Mouse (Mus musculus) ES-Bruce4 (cell line): ENCODE measurements around the gene Tspan11. TPM values are rescaled to one million over a fixed set of nuclear protein-coding genes. Genes with fewer than 3 reads are reported as not detected.

Experiments
- H3K27ac ChIP-seq: 2 replicates; pipeline ENCODE4 v1.5.1; 2012; ENCODE audit warnings: low read length, inconsistent platforms; ENCODE audit not compliant: insufficient read depth
- H3K27me3 ChIP-seq: 2 replicates; pipeline ENCODE4 v1.6.1; 2012; ENCODE audit warnings: mild to moderate bottlenecking, low read length, inconsistent platforms; ENCODE audit not compliant: control insufficient read depth, poor library complexity, insufficient read depth, severe bottlenecking
- H3K36me3 ChIP-seq: 2 replicates; pipeline ENCODE4 v1.6.1; 2012; ENCODE audit warnings: inconsistent platforms, mild to moderate bottlenecking, low read length, moderate library complexity; ENCODE audit not compliant: control insufficient read depth, poor library complexity, insufficient read depth, severe bottlenecking
- H3K4me1 ChIP-seq: one replicate; pipeline ENCODE4 v1.8.1; 2011; ENCODE audit warnings: low read length; ENCODE audit not compliant: control insufficient read depth, insufficient read depth
- H3K4me3 ChIP-seq: 2 replicates; pipeline ENCODE4 v1.5.1; 2011; ENCODE audit warnings: low read depth, mild to moderate bottlenecking, low read length
- H3K9ac ChIP-seq: 2 replicates; pipeline ENCODE4 v1.6.1; 2012; ENCODE audit warnings: low read depth, mild to moderate bottlenecking, inconsistent platforms; ENCODE audit not compliant: poor library complexity, severe bottlenecking
- H3K9me3 ChIP-seq: replicated peaks from 2 replicates; pipeline ENCODE4 v1.6.1; 2012; ENCODE audit warnings: mild to moderate bottlenecking, low read length, inconsistent platforms; ENCODE audit not compliant: control insufficient read depth, poor library complexity, insufficient read depth, severe bottlenecking
- CTCF ChIP-seq: IDR thresholded peaks from one replicate; pipeline ENCODE4 v1.8.1; 2011; ENCODE audit warnings: low read depth, low read length
- EP300 ChIP-seq: IDR thresholded peaks from 2 replicates; pipeline ENCODE4 v1.6.1; 2011; ENCODE audit warnings: low read depth, low read length; ENCODE audit not compliant: insufficient read depth
- POLR2A ChIP-seq: IDR thresholded peaks from one replicate; pipeline ENCODE4 v1.8.1; 2011; ENCODE audit warnings: low read length; ENCODE audit not compliant: insufficient read depth
- polyA plus RNA-seq: library from polyadenylated mRNA; stranded (reverse); fragments of >200 nt; gene quantifications from 2 replicates; pipeline ENCODE4 v1.2.4, GENCODE M21; 2011; ENCODE audit warnings: low read depth; ENCODE audit not compliant: missing spikeins, insufficient read depth, insufficient read length

Gene Tspan11
- polyA plus RNA-seq, 1 experiment: 0.12 TPM

GRCm38 (mm10) chr6:127849496-127849895 lies 37.9 kb upstream of the Tspan11 start:
- Histone ChIP-seq H3K36me3 (no peaks in the 10 kb centered on the region), H3K4me1 (no peaks in the 10 kb centered on the region), H3K9me3 (no peaks in the 10 kb centered on the region), H3K9ac (no peak overlapping the region), H3K27me3 (no peaks in the 10 kb centered on the region), H3K4me3 (no peak overlapping the region), H3K27ac (no peak overlapping the region)
- TF ChIP-seq POLR2A (no peak), EP300 (no peak), CTCF (no peak)

- Histone ChIP-seq H3K4me1 (no peaks in the 10 kb centered on the region), H3K27me3 (no peaks in the 10 kb centered on the region), H3K9ac (no peak overlapping the region), H3K9me3 (no peaks in the 10 kb centered on the region), H3K4me3 (no peak overlapping the region), H3K27ac (no peak overlapping the region), H3K36me3 (no peaks in the 10 kb centered on the region)
- no peak for TF ChIP-seq CTCF
- no peak for TF ChIP-seq POLR2A
- TF ChIP-seq EP300: no peak
These were observed 35.8 kb upstream of the Tspan11 start for GRCm38 (mm10) chr6:127851611-127852010.

- no peaks in the 10 kb centered on the region for H3K4me1 ChIP-seq
- no peaks in the 10 kb centered on the region for H3K9me3 ChIP-seq
- H3K27me3 ChIP-seq: no peaks in the 10 kb centered on the region
- no peak overlapping the region for H3K4me3 ChIP-seq
- no peak overlapping the region for H3K9ac ChIP-seq
- H3K36me3 ChIP-seq: no peaks in the 10 kb centered on the region
- TF ChIP-seq CTCF: no peak
- no peak for TF ChIP-seq EP300
- no peak for TF ChIP-seq POLR2A
- H3K27ac ChIP-seq: no peak overlapping the region
These were observed 34.1 kb upstream of the Tspan11 start for GRCm38 (mm10) chr6:127853241-127853640.

GRCm38 (mm10) chr6:127853771-127854687 lies 33.4 kb upstream of the Tspan11 start:
- H3K4me1 ChIP-seq: no peaks in the 10 kb centered on the region
- no peak overlapping the region for H3K9ac ChIP-seq
- no peak overlapping the region for H3K4me3 ChIP-seq

GRCm38 (mm10) chr6:127854688-127855013 lies 32.7 kb upstream of the Tspan11 start:
- no peak overlapping the region for H3K27ac ChIP-seq
- H3K27me3 ChIP-seq: no peaks in the 10 kb centered on the region
- H3K4me1 ChIP-seq: no peaks in the 10 kb centered on the region
- H3K36me3 ChIP-seq: no peaks in the 10 kb centered on the region
- no peak for TF ChIP-seq EP300
- TF ChIP-seq POLR2A: no peak
- no peak for TF ChIP-seq CTCF
- H3K9ac ChIP-seq: no peak overlapping the region
- no peaks in the 10 kb centered on the region for H3K9me3 ChIP-seq
- H3K4me3 ChIP-seq: no peak overlapping the region

More at GRCm38 (mm10) chr6:127853771-127854687, 33.4 kb upstream of the Tspan11 start:
- no peaks in the 10 kb centered on the region for H3K27me3 ChIP-seq
- no peak overlapping the region for H3K27ac ChIP-seq
- H3K36me3 ChIP-seq: no peaks in the 10 kb centered on the region
- H3K9me3 ChIP-seq: no peaks in the 10 kb centered on the region
- TF ChIP-seq POLR2A: no peak

- no peak overlapping the region for H3K4me3 ChIP-seq
- no peak for TF ChIP-seq POLR2A
- no peak for TF ChIP-seq CTCF
- no peak for TF ChIP-seq EP300
- H3K27me3 ChIP-seq: no peaks in the 10 kb centered on the region
- H3K4me1 ChIP-seq: no peaks in the 10 kb centered on the region
- H3K27ac ChIP-seq: no peak overlapping the region
- no peaks in the 10 kb centered on the region for H3K9me3 ChIP-seq
- H3K9ac ChIP-seq: no peak overlapping the region
- no peaks in the 10 kb centered on the region for H3K36me3 ChIP-seq
These were observed 31.6 kb upstream of the Tspan11 start for GRCm38 (mm10) chr6:127855711-127856295.
